Mouse (Mus musculus) myocyte (in vitro differentiated cells): ENCODE data around the gene Pdcd7.

Experiments
- MAX ChIP-seq: IDR thresholded peaks from one replicate; pipeline ENCODE4 v1.6.1; 2011; ENCODE audit warnings: low read depth, mild to moderate bottlenecking, control low read depth
- MYOG ChIP-seq, 3 experiments: IDR thresholded peaks; one replicate each; pipeline ENCODE4 v1.6.1; 2011; ENCODE audit warnings: control low read depth in 2 of 3, low read depth in 2 of 3, mild to moderate bottlenecking in 2 of 3; ENCODE audit not compliant: insufficient read length in 2 of 3, control insufficient read depth in 1 of 3, insufficient read depth in 1 of 3
- POLR2A ChIP-seq: IDR thresholded peaks from one replicate; pipeline ENCODE4 v1.6.1; 2011; ENCODE audit warnings: low read depth, mild to moderate bottlenecking, control low read depth, moderate library complexity; ENCODE audit not compliant: insufficient read length

DNA sequence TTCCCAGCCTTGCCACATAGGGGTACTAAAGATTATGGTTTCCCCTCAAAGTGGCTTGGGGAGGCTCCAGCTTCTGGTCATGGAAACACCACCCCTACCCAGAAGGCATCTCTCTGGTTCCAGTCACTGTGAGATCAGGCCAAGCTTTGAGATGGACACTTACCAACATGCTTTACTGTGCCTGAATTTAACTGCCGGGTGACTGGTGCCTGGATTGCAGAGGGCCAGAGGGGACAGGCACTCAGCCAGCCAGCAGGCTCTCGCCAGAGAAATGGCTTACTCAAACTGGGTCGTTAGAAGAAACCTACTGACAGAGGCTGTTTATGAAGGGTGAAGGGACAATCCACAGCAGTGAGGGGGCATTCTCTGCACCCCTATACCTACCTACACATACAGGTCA lies 38.4 kb downstream of the Pdcd7 start:
- TF ChIP-seq POLR2A (no peak), MYOG (IDR thresholded peaks at IDR 0.05; ENCODE audit: control insufficient read depth in 1 of 3, insufficient read depth in 1 of 3, insufficient read length in 2 of 3, low read depth in 2 of 3) (no peak), MAX (no peak)
